Mouse (Mus musculus) neural tube, embryonic 11.5 days (tissue): ENCODE results near the gene Bpi. TPM values are rescaled to one million over a fixed set of nuclear protein-coding genes. Genes with fewer than 3 reads are reported as not detected.

Experiments
- ATAC-seq: fragments of 200-750 bp; cut with Nextera tagmentation; 2 replicates; pipeline ENCODE4 v1.8.0; 2017; ENCODE audit warnings: moderate number of reproducible peaks, mild to moderate bottlenecking, moderate TSS enrichment, moderate library complexity; ENCODE audit not compliant: insufficient read depth, low FRiP score, low TSS enrichment
- DNase-seq: peaks from one replicate; pipeline ENCODE4 v3.0.0-alpha.2; 2015; ENCODE audit warnings: low spot score
- H3K27ac ChIP-seq: fragments of 300-500 bp; sonication (generic); 2 replicates; pipeline ENCODE4 v1.5.1; 2014; ENCODE audit warnings: low read depth, mild to moderate bottlenecking, low read length
- H3K27me3 ChIP-seq: fragments of 300-500 bp; sonication (generic); 2 replicates; pipeline ENCODE4 v1.6.1; 2014; ENCODE audit warnings: mild to moderate bottlenecking, low read length, mixed read lengths; ENCODE audit not compliant: control insufficient read depth, insufficient read depth
- H3K36me3 ChIP-seq: fragments of 300-500 bp; sonication (generic); 2 replicates; pipeline ENCODE4 v1.6.1; 2014; ENCODE audit warnings: mild to moderate bottlenecking, low read length, moderate library complexity, mixed read lengths; ENCODE audit not compliant: control insufficient read depth, insufficient read depth
- H3K4me1 ChIP-seq: fragments of 300-500 bp; sonication (generic); 2 replicates; pipeline ENCODE4 v1.6.1; 2014; ENCODE audit warnings: low read length, mixed read lengths; ENCODE audit not compliant: control insufficient read depth, insufficient read depth
- H3K4me2 ChIP-seq: fragments of 300-500 bp; sonication (generic); 2 replicates; pipeline ENCODE4 v1.6.1; 2014; ENCODE audit warnings: low read depth, mild to moderate bottlenecking, moderate library complexity
- H3K4me3 ChIP-seq: fragments of 300-500 bp; sonication (generic); 2 replicates; pipeline ENCODE4 v1.5.1; 2014; ENCODE audit warnings: low read depth, low read length
- H3K9ac ChIP-seq: fragments of 300-500 bp; sonication (generic); 2 replicates; pipeline ENCODE4 v1.6.1; 2014; ENCODE audit warnings: mild to moderate bottlenecking, low read length
- H3K9me3 ChIP-seq: fragments of 300-500 bp; sonication (generic); 2 replicates; pipeline ENCODE4 v1.6.1; 2016; ENCODE audit warnings: low read length; ENCODE audit not compliant: control insufficient read depth
- WGBS: fragments of 180-500 bp; shearing (Covaris S2); extraction: QIAGEN DNeasy Blood & Tissue Kit; methylation state at CpG from one replicate; pipeline ENCODE4 v1.1.7; 2014; 5-methylcytosine and 5-hydroxymethylcytosine counted together
- polyA plus RNA-seq: library from polyadenylated mRNA; unstranded; fragments of >200 nt; fragmentation: Nextera tagmentation; extraction: Ambion mirVana; gene quantifications from 2 replicates; pipeline ENCODE4 v1.2.1, GENCODE M21; 2014

Bpi gene
- polyA plus RNA-seq, 1 experiment from 2014 or later = not detected

GRCm38 (mm10) chr2:158232414-158232813 lies 25.5 kb upstream of the Bpi start:
- Histone ChIP-seq H3K36me3 (no peaks in the 10 kb centered on the region), H3K4me1 (peaks cover 7% of the 10 kb centered on the region; the same call in 1 of the 2 replicates), H3K4me3 (no peak overlapping the region), H3K4me2 (no peak overlapping the region), H3K9me3 (no peaks in the 10 kb centered on the region), H3K9ac (no peak overlapping the region), H3K27ac (no peak overlapping the region), H3K27me3 (0 out of 2 replicates have a peak, but pooled peaks cover 2% of the 10 kb centered on the region)
- ATAC-seq = no peak
- WGBS = 62% methylated on average over 3 of the region's 3 CpGs
- no peak for DNase-seq

- Histone ChIP-seq H3K4me1 (peaks cover 7% of the 10 kb centered on the region; the same call in 1 of the 2 replicates), H3K9me3 (no peaks in the 10 kb centered on the region), H3K27me3 (0 out of 2 replicates have a peak, but pooled peaks cover 2% of the 10 kb centered on the region), H3K27ac (no peak overlapping the region), H3K9ac (no peak overlapping the region), H3K4me3 (no peak overlapping the region), H3K4me2 (no peak overlapping the region), H3K36me3 (no peaks in the 10 kb centered on the region)
- 83% methylated on average over 3 of the region's 3 CpGs for WGBS
- DNase-seq (no peak), ATAC-seq (no peak)
Measured at GRCm38 (mm10) chr2:158233106-158233505, 24.8 kb upstream of the Bpi start.

GRCm38 (mm10) chr2:158236698-158237097 lies 21.2 kb upstream of the Bpi start:
- no peak overlapping the region for H3K9ac ChIP-seq
- no peak overlapping the region for H3K4me2 ChIP-seq
- H3K9me3 ChIP-seq = no peaks in the 10 kb centered on the region
- no peaks in the 10 kb centered on the region for H3K36me3 ChIP-seq
- ATAC-seq (no peak), DNase-seq (no peak)
- no peak overlapping the region for H3K4me3 ChIP-seq
- H3K4me1 ChIP-seq = no peaks in the 10 kb centered on the region
- H3K27ac ChIP-seq = no peak overlapping the region
- no peaks in the 10 kb centered on the region for H3K27me3 ChIP-seq

- no peak overlapping the region for H3K27ac ChIP-seq
- DNase-seq = no peak
- no peak overlapping the region for H3K4me2 ChIP-seq
- no peaks in the 10 kb centered on the region for H3K9me3 ChIP-seq
- WGBS = 92% methylated on average over 5 of the region's 5 CpGs
- no peaks in the 10 kb centered on the region for H3K36me3 ChIP-seq
- H3K27me3 ChIP-seq = no peaks in the 10 kb centered on the region
- no peak overlapping the region for H3K4me3 ChIP-seq
- ATAC-seq = no peak
- H3K4me1 ChIP-seq = no peaks in the 10 kb centered on the region
- H3K9ac ChIP-seq = no peak overlapping the region
Measured at GRCm38 (mm10) chr2:158238101-158238500, 19.8 kb upstream of the Bpi start.

GRCm38 (mm10) chr2:158241126-158241738 lies 16.7 kb upstream of the Bpi start:
- Histone ChIP-seq H3K4me3 (no peak overlapping the region), H3K4me2 (no peak overlapping the region), H3K4me1 (no peaks in the 10 kb centered on the region), H3K9me3 (no peaks in the 10 kb centered on the region), H3K36me3 (no peaks in the 10 kb centered on the region), H3K27ac (no peak overlapping the region), H3K9ac (no peak overlapping the region), H3K27me3 (no peaks in the 10 kb centered on the region)
- DNase-seq (no peak), ATAC-seq (no peak)
- 69% methylated on average over 5 of the region's 5 CpGs for WGBS

GRCm38 (mm10) chr2:158242170-158242896 lies 15.6 kb upstream of the Bpi start:
- no peaks in the 10 kb centered on the region for H3K9me3 ChIP-seq
- no peak overlapping the region for H3K4me3 ChIP-seq
- H3K4me1 ChIP-seq = no peaks in the 10 kb centered on the region
- H3K27ac ChIP-seq = no peak overlapping the region
- DNase-seq (no peak), ATAC-seq (no peak)
- no peaks in the 10 kb centered on the region for H3K27me3 ChIP-seq
- H3K36me3 ChIP-seq = no peaks in the 10 kb centered on the region
- no peak overlapping the region for H3K4me2 ChIP-seq
- H3K9ac ChIP-seq = no peak overlapping the region
- 90% methylated on average over 18 of the region's 18 CpGs for WGBS

GRCm38 (mm10) chr2:158243129-158243870 lies 14.6 kb upstream of the Bpi start:
- Histone ChIP-seq H3K27ac (no peak overlapping the region), H3K27me3 (no peaks in the 10 kb centered on the region), H3K4me2 (no peak overlapping the region), H3K9ac (no peak overlapping the region), H3K4me1 (no peaks in the 10 kb centered on the region), H3K4me3 (no peak overlapping the region), H3K9me3 (no peaks in the 10 kb centered on the region), H3K36me3 (no peaks in the 10 kb centered on the region)
- no peak for ATAC-seq
- DNase-seq = no peak
- WGBS = 78% methylated on average over 18 of the region's 18 CpGs

GRCm38 (mm10) chr2:158245072-158245817 lies 12.6 kb upstream of the Bpi start:
- Histone ChIP-seq H3K27me3 (no peaks in the 10 kb centered on the region), H3K9ac (no peak overlapping the region), H3K4me3 (no peak overlapping the region), H3K4me2 (no peak overlapping the region), H3K36me3 (no peaks in the 10 kb centered on the region), H3K9me3 (no peaks in the 10 kb centered on the region), H3K27ac (no peak overlapping the region), H3K4me1 (no peaks in the 10 kb centered on the region)
- DNase-seq = no peak
- 76% methylated on average over 4 of the region's 4 CpGs for WGBS
- ATAC-seq = no peak
